Mouse (Mus musculus): ENCODE data around the gene Gnai2. TPM values are rescaled to one million over a fixed set of nuclear protein-coding genes. Genes with fewer than 3 reads are reported as not detected.
A peak's percentile ranks its signal among the peaks of the same experiment; 100 is the strongest.

The Gnai2 gene
- polyA plus RNA-seq, 1 experiment = 301 TPM

- peak within 1 kb of the TSS; percentile 81 for H3K4me3 ChIP-seq (replicated peaks; ENCODE audit: insufficient read depth, low read depth, low read length)
- no peaks in the 10 kb centered on the region for H3K27me3 ChIP-seq (ENCODE audit: control insufficient read depth, insufficient read depth, low read length)
- peak; percentile 49 for TF ChIP-seq POLR2A (IDR thresholded peaks at IDR 0.05; ENCODE audit: borderline replicate concordance, insufficient read depth, low read length)
- no peak for TF ChIP-seq CTCF (IDR thresholded peaks at IDR 0.05; ENCODE audit: borderline replicate concordance, insufficient read depth, low read depth, low read length)
- peaks cover 9% of the 10 kb centered on the region for H3K4me1 ChIP-seq (ENCODE audit: control insufficient read depth, insufficient read depth, low read length)
- WGBS = 11% methylated on average over 46 of the region's 46 CpGs
- H3K27ac ChIP-seq (ENCODE audit: insufficient read depth, low read length) = no peak within 1 kb of the TSS
- peak; percentile 96 to 99 for DNase-seq
Observed at GRCm38 (mm10) chr9:107586974-107587832, 48.0 kb downstream of the Gnai2 start, which contains the start of gene Ifrd2. TSS of gene Ifrd2 (plus strand) at chr9:107587642.

- Histone ChIP-seq H3K4me1 (ENCODE audit: control insufficient read depth, insufficient read depth, low read length) (0 out of 2 replicates have a peak, but pooled peaks cover 5% of the 10 kb centered on the region), H3K27me3 (ENCODE audit: control insufficient read depth, insufficient read depth, low read length) (no peaks in the 10 kb centered on the region), H3K4me3 (replicated peaks; ENCODE audit: insufficient read depth, low read depth, low read length) (no peak overlapping the region), H3K27ac (ENCODE audit: insufficient read depth, low read length) (no peak overlapping the region)
- DNase-seq = no peak
- no peak for TF ChIP-seq CTCF (IDR thresholded peaks at IDR 0.05; ENCODE audit: borderline replicate concordance, insufficient read depth, low read depth, low read length)
- no peak for TF ChIP-seq POLR2A (IDR thresholded peaks at IDR 0.05; ENCODE audit: borderline replicate concordance, insufficient read depth, low read length)
- WGBS = 91% methylated on average over 5 of the region's 5 CpGs
Observed at GRCm38 (mm10) chr9:107586504-107586903, 48.7 kb downstream of the Gnai2 start.

DNA sequence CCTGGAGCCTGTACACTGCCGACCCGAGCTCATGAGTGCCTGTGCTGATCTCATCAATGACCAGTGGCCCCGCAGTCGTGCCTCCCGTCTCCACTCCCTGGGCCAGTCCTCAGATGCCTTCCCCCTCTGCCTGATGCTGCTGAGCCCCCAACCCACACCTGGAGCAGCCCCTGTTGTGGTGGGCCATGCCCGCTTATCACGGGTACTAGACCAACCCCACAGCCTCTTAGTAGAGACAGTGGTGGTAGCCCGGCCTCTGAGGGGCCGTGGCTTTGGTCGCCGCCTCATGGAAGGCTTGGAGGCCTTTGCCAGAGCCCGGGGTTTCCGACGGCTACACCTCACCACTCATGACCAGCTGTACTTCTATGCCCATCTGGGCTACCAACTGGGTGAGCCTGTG is 52.0 kb downstream of the Gnai2 start:
- no peak for DNase-seq
- Histone ChIP-seq H3K27ac (ENCODE audit: insufficient read depth, low read length) (no peak overlapping the region), H3K4me1 (ENCODE audit: control insufficient read depth, insufficient read depth, low read length) (peaks cover 13% of the 10 kb centered on the region), H3K4me3 (replicated peaks; ENCODE audit: insufficient read depth, low read depth, low read length) (no peak overlapping the region), H3K27me3 (ENCODE audit: control insufficient read depth, insufficient read depth, low read length) (no peaks in the 10 kb centered on the region)
- no peak for TF ChIP-seq POLR2A (IDR thresholded peaks at IDR 0.05; ENCODE audit: borderline replicate concordance, insufficient read depth, low read length)
- no peak for TF ChIP-seq CTCF (IDR thresholded peaks at IDR 0.05; ENCODE audit: borderline replicate concordance, insufficient read depth, low read depth, low read length)
- 87% methylated on average over 14 of the region's 14 CpGs for WGBS

GRCm38 (mm10) chr9:107582509-107583062 is 52.6 kb downstream of the Gnai2 start:
- WGBS = 88% methylated on average over 7 of the region's 7 CpGs
- Histone ChIP-seq H3K27ac (ENCODE audit: insufficient read depth, low read length) (no peak overlapping the region), H3K4me1 (ENCODE audit: control insufficient read depth, insufficient read depth, low read length) (peaks cover 13% of the 10 kb centered on the region), H3K27me3 (ENCODE audit: control insufficient read depth, insufficient read depth, low read length) (no peaks in the 10 kb centered on the region), H3K4me3 (replicated peaks; ENCODE audit: insufficient read depth, low read depth, low read length) (no peak overlapping the region)
- TF ChIP-seq CTCF (IDR thresholded peaks at IDR 0.05; ENCODE audit: borderline replicate concordance, insufficient read depth, low read depth, low read length) = no peak
- no peak for TF ChIP-seq POLR2A (IDR thresholded peaks at IDR 0.05; ENCODE audit: borderline replicate concordance, insufficient read depth, low read length)
- no peak for DNase-seq

- Histone ChIP-seq H3K27ac (ENCODE audit: insufficient read depth, low read length) (no peak overlapping the region; the same call in 1 of the 2 replicates), H3K27me3 (ENCODE audit: control insufficient read depth, insufficient read depth, low read length) (no peaks in the 10 kb centered on the region), H3K4me1 (ENCODE audit: control insufficient read depth, insufficient read depth, low read length) (peaks cover 17% of the 10 kb centered on the region), H3K4me3 (replicated peaks; ENCODE audit: insufficient read depth, low read depth, low read length) (no peak overlapping the region)
- DNase-seq = no peak
- TF ChIP-seq POLR2A (IDR thresholded peaks at IDR 0.05; ENCODE audit: borderline replicate concordance, insufficient read depth, low read length) = no peak
- TF ChIP-seq CTCF (IDR thresholded peaks at IDR 0.05; ENCODE audit: borderline replicate concordance, insufficient read depth, low read depth, low read length) = no peak
- WGBS = 72% methylated on average over 4 of the region's 4 CpGs
Observed at GRCm38 (mm10) chr9:107581584-107581983, 53.6 kb downstream of the Gnai2 start.

DNA sequence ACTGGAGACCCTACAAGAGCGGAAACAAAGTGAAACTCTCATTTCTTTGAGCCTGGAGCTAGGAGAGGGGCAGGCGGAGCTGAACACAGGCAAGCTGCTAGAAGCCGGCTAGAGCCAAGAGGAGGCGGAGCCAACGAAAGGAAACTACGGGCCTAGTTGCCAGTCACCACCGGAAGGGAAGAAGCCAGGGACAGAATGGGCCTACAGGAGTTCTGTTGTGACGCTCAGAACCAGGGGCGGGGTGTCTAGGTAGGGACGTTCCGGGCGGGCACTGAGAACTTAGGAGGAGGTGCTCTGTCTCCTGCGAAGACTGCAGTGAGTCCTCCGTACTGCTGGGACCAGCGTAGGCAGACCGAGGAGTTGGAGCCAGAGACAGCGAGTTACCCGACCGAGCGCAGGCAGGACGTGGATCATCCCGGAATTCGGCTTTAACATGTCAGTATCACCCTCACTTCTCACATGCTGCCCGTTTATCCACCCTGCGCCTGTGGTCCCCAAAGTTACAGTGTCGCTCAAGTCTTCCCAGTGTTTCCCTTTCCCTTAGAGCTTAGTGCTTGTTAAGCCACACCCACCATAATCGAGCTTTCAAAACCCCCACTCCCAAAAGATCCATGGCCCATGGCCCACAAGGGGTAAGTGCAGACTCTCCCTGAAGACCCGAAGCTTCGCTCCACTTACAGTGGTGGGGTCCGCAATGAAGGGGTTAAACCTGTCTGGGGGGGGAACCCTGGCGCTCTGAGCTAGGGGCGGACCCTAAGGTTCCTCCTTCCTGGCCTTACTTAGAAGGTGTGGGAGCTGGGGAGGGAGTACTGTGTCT is 54.5 kb downstream of the Gnai2 start, which contains the start of gene Hyal3:
Gene Hyal3 (plus strand): TSS at position 318 of the 817 bp plus-strand sequence.
- H3K4me3 ChIP-seq (replicated peaks; ENCODE audit: insufficient read depth, low read depth, low read length) = peak within 1 kb of the TSS; percentile 79
- WGBS = under 1% methylated on average over 32 of the region's 32 CpGs
- DNase-seq = peak; percentile 90 to 93
- H3K4me1 ChIP-seq (ENCODE audit: control insufficient read depth, insufficient read depth, low read length) = peaks cover 25% of the 10 kb centered on the region
- TF ChIP-seq POLR2A (IDR thresholded peaks at IDR 0.05; ENCODE audit: borderline replicate concordance, insufficient read depth, low read length) = peak; percentile 72; the same call in 1 of the 2 replicates
- no peak for TF ChIP-seq CTCF (IDR thresholded peaks at IDR 0.05; ENCODE audit: borderline replicate concordance, insufficient read depth, low read depth, low read length)
- H3K27ac ChIP-seq (ENCODE audit: insufficient read depth, low read length) = peak within 1 kb of the TSS; percentile 74; the same call in 1 of the 2 replicates
- no peaks in the 10 kb centered on the region for H3K27me3 ChIP-seq (ENCODE audit: control insufficient read depth, insufficient read depth, low read length)

Data from cerebellum, adult 2 months (tissue).